Mouse (Mus musculus) intestine, embryonic 16.5 days (tissue): ENCODE data around the gene Bcl2l11. TPM values are rescaled to one million over a fixed set of nuclear protein-coding genes. Genes with fewer than 3 reads are reported as not detected.
A peak's percentile ranks its signal among the peaks of the same experiment; 100 is the strongest.

Source experiments
- ATAC-seq: fragments of 200-750 bp; cut with Nextera tagmentation; 2 replicates; pipeline ENCODE4 v1.8.0; 2017; ENCODE audit warnings: moderate TSS enrichment, moderate library complexity
- H3K27ac ChIP-seq: fragments of 300-500 bp; sonication (generic); 2 replicates; pipeline ENCODE4 v1.5.1; 2014; ENCODE audit warnings: mild to moderate bottlenecking, low read length
- H3K27me3 ChIP-seq: fragments of 300-500 bp; sonication (generic); replicated peaks from 2 replicates; pipeline ENCODE4 v1.6.1; 2014; ENCODE audit warnings: low read length, control low read depth, mixed read lengths; ENCODE audit not compliant: control insufficient read depth, insufficient read depth
- H3K36me3 ChIP-seq: fragments of 300-500 bp; sonication (generic); 2 replicates; pipeline ENCODE4 v1.6.1; 2014; ENCODE audit warnings: low read length, control low read depth; ENCODE audit not compliant: control insufficient read depth, insufficient read depth
- H3K4me1 ChIP-seq: fragments of 300-500 bp; sonication (generic); 2 replicates; pipeline ENCODE4 v1.6.1; 2014; ENCODE audit warnings: low read length, control low read depth, mixed read lengths; ENCODE audit not compliant: control insufficient read depth, insufficient read depth
- H3K4me2 ChIP-seq: fragments of 300-500 bp; sonication (generic); 2 replicates; pipeline ENCODE4 v1.6.1; 2014; ENCODE audit warnings: low read depth, low read length, control low read depth
- H3K4me3 ChIP-seq: fragments of 300-500 bp; sonication (generic); 2 replicates; pipeline ENCODE4 v1.5.1; 2014; ENCODE audit warnings: mild to moderate bottlenecking, low read length
- H3K9ac ChIP-seq: fragments of 300-500 bp; sonication (generic); 2 replicates; pipeline ENCODE4 v1.6.1; 2014; ENCODE audit warnings: low read depth, low read length
- H3K9me3 ChIP-seq: fragments of 300-500 bp; sonication (generic); 2 replicates; pipeline ENCODE4 v1.6.1; 2016; ENCODE audit warnings: low read length, control low read depth; ENCODE audit not compliant: control insufficient read depth
- WGBS: fragments of 180-500 bp; shearing (Covaris S2); extraction: QIAGEN DNeasy Blood & Tissue Kit; methylation state at CpG from one replicate; pipeline ENCODE4 v1.1.7; 2014; 5-methylcytosine and 5-hydroxymethylcytosine counted together
- polyA plus RNA-seq: library from polyadenylated mRNA; unstranded; fragments of >200 nt; fragmentation: Nextera tagmentation; extraction: Ambion mirVana; gene quantifications from 2 replicates; pipeline ENCODE4 v1.2.1, GENCODE M21; 2015

Bcl2l11 gene
- polyA plus RNA-seq, 1 experiment from 2014 or later: 10.6 TPM

DNA sequence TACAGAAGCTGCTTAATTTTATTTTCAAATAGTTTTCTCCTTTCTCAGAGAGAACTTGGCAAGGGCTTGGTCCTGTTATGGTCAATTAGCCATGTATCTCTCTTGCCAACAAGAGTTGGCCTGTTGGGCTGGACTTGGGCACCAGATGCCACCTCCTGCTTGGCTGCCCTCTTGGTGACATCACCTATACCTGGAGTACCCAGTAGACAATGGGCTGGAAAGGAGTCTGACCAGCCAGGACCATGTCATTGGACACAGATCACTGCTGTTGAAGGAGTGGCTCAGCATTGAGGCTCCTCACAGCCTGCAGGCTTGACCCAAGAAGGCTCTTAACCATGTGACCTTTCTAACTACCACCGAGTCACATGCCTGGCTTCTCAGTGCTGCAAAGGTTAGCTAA is 82.7 kb downstream of the Bcl2l11 start:
- no peak for ATAC-seq
- no peak overlapping the region for H3K4me2 ChIP-seq

DNA sequence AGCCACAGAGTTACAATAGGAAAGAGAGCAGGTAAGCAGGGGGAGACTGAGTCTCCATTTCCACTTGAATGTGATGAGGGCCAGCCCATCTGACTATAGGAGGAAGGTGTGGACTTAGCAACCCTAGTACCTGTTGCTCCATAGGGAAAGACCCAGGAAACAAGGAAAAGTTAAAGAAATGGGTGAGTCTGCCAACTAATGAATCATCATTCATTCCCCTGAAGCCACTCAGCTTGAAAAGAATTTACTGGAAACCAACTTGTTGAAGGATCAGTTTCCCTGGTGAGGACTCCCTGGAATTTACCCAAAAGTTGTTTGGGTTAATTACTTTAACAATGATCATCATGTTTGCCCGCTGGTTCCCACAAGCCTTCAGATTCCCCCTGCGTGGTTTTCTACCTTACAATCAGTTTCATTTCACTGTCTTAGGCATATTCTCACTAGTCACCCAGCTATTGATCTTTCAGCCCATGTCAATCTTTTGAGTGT is 84.0 kb downstream of the Bcl2l11 start:
- WGBS: 90% methylated on average over 2 of the region's 2 CpGs
- Histone ChIP-seq H3K9ac (no peak overlapping the region), H3K4me2 (no peak overlapping the region), H3K4me1 (peaks cover 23% of the 10 kb centered on the region), H3K36me3 (no peaks in the 10 kb centered on the region), H3K9me3 (no peaks in the 10 kb centered on the region), H3K4me3 (no peak overlapping the region), H3K27ac (no peak overlapping the region), H3K27me3 (no peaks in the 10 kb centered on the region)
- ATAC-seq: no peak

More for the DNA sequence above, 82.7 kb downstream of the Bcl2l11 start:
- H3K9ac ChIP-seq: no peak overlapping the region
- no peaks in the 10 kb centered on the region for H3K27me3 ChIP-seq
- H3K27ac ChIP-seq: no peak overlapping the region
- no peaks in the 10 kb centered on the region for H3K36me3 ChIP-seq
- 73% methylated on average over 1 of the region's 1 CpGs for WGBS
- H3K4me3 ChIP-seq: no peak overlapping the region
- H3K9me3 ChIP-seq: no peaks in the 10 kb centered on the region
- peaks cover 23% of the 10 kb centered on the region for H3K4me1 ChIP-seq

DNA sequence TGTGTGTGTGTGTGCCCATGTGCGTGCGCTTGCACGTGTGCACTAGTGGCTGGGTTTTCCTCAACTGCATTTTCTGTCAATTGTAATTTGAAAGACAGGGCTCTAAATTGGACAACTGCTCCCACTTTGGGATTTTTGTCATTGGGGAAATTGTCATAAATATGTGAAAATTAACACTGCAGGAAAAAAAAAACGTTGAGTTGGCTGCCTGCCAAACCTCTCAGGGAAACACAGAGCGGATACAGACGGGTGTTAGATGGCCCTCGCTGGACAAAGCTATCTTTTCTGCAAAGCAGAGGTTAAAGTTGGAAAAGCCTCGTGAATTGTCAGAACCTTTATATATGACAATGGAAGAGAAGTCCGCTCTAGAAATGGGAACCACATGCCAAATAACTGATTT is 84.5 kb downstream of the Bcl2l11 start:
- Histone ChIP-seq H3K4me2 (no peak overlapping the region), H3K4me1 (peaks cover 23% of the 10 kb centered on the region), H3K9ac (no peak overlapping the region), H3K9me3 (no peaks in the 10 kb centered on the region), H3K4me3 (no peak overlapping the region), H3K27ac (no peak overlapping the region), H3K36me3 (no peaks in the 10 kb centered on the region), H3K27me3 (no peaks in the 10 kb centered on the region)
- ATAC-seq: no peak
- 30% methylated on average over 9 of the region's 9 CpGs for WGBS

- 19% methylated on average over 19 of the region's 19 CpGs for WGBS
- peaks cover 23% of the 10 kb centered on the region for H3K4me1 ChIP-seq
Measured at GRCm38 (mm10) chr2:128211022-128211880, 85.4 kb downstream of the Bcl2l11 start.

GRCm38 (mm10) chr2:128211881-128212209 is 86.0 kb downstream of the Bcl2l11 start:
- Histone ChIP-seq H3K4me1 (peaks cover 23% of the 10 kb centered on the region), H3K4me2 (no peak overlapping the region)

More at GRCm38 (mm10) chr2:128211022-128211880, 85.4 kb downstream of the Bcl2l11 start:
- Histone ChIP-seq H3K4me3 (0 out of 2 replicates have a peak overlapping the region, but pooled peaks have one; percentile 0), H3K4me2 (peak overlapping the region; percentile 11), H3K27ac (peak overlapping the region; percentile 45; the same call in 1 of the 2 replicates), H3K9ac (no peak overlapping the region; the same call in 1 of the 2 replicates), H3K9me3 (no peaks in the 10 kb centered on the region), H3K36me3 (no peaks in the 10 kb centered on the region), H3K27me3 (no peaks in the 10 kb centered on the region)
- peak; percentile 84 for ATAC-seq

More at GRCm38 (mm10) chr2:128211881-128212209, 86.0 kb downstream of the Bcl2l11 start:
- Histone ChIP-seq H3K9ac (no peak overlapping the region), H3K27ac (0 out of 2 replicates have a peak overlapping the region, but pooled peaks have one; percentile 45), H3K9me3 (no peaks in the 10 kb centered on the region), H3K36me3 (no peaks in the 10 kb centered on the region), H3K27me3 (no peaks in the 10 kb centered on the region), H3K4me3 (0 out of 2 replicates have a peak overlapping the region, but pooled peaks have one; percentile 0)
- ATAC-seq: peak; percentile 34
- WGBS: 57% methylated on average over 8 of the region's 8 CpGs
